Mouse (Mus musculus): Measurements from ENCODE around the gene Dlg2. TPM values are rescaled to one million over a fixed set of nuclear protein-coding genes. Genes with fewer than 3 reads are reported as not detected.

The Dlg2 gene
- polyA plus RNA-seq, 1 experiment, result 0.01 TPM

GRCm38 (mm10) chr7:92005681-92006425, 1529.4 kb downstream of the Dlg2 start:
- H3K36me3 ChIP-seq (ENCODE audit: control insufficient read depth, insufficient read depth), result no peaks in the 10 kb centered on the region

GRCm38 (mm10) chr7:92008702-92009101, 1532.2 kb downstream of the Dlg2 start:
- H3ac ChIP-seq (ENCODE audit: control insufficient read depth, insufficient read length, low read depth), result no peak overlapping the region
- H3K79me3 ChIP-seq (ENCODE audit: low read depth), result no peaks in the 10 kb centered on the region
- no peaks in the 10 kb centered on the region for H3K79me2 ChIP-seq (ENCODE audit: control insufficient read depth, insufficient read depth)
- H3K27me3 ChIP-seq (ENCODE audit: control insufficient read depth, insufficient read depth, insufficient read length), result no peaks in the 10 kb centered on the region
- TF ChIP-seq MYOD1 (IDR thresholded peaks at IDR 0.05; ENCODE audit: control insufficient read depth, insufficient read length, low read depth) (no peak), USF1 (IDR thresholded peaks at IDR 0.05; ENCODE audit: low read depth) (no peak), CEBPB (IDR thresholded peaks at IDR 0.05; ENCODE audit: low read depth) (no peak), MAX (IDR thresholded peaks at IDR 0.05) (no peak), FOSL1 (IDR thresholded peaks at IDR 0.05; ENCODE audit: insufficient read depth, low read length, poor library complexity, severe bottlenecking) (no peak), CTCF (IDR thresholded peaks at IDR 0.05; ENCODE audit: control insufficient read depth, insufficient read depth, insufficient read length) (no peak), MYOG (IDR thresholded peaks at IDR 0.05; ENCODE audit: control insufficient read depth, extremely low read depth, insufficient read length) (no peak)
- no peak overlapping the region for H3K4me3 ChIP-seq (ENCODE audit: insufficient read depth, poor library complexity, severe bottlenecking)
- H3K36me3 ChIP-seq (ENCODE audit: control insufficient read depth, insufficient read depth), result no peaks in the 10 kb centered on the region

More at GRCm38 (mm10) chr7:92005681-92006425, 1529.4 kb downstream of the Dlg2 start:
- H3ac ChIP-seq (ENCODE audit: control insufficient read depth, insufficient read length, low read depth), result no peak overlapping the region
- H3K27me3 ChIP-seq (ENCODE audit: control insufficient read depth, insufficient read depth, insufficient read length), result no peaks in the 10 kb centered on the region
- no peaks in the 10 kb centered on the region for H3K79me3 ChIP-seq (ENCODE audit: low read depth)
- TF ChIP-seq MYOD1 (IDR thresholded peaks at IDR 0.05; ENCODE audit: control insufficient read depth, insufficient read length, low read depth) (no peak), MAX (IDR thresholded peaks at IDR 0.05) (no peak), CTCF (IDR thresholded peaks at IDR 0.05; ENCODE audit: control insufficient read depth, insufficient read depth, insufficient read length) (no peak), CEBPB (IDR thresholded peaks at IDR 0.05; ENCODE audit: low read depth) (no peak), MYOG (IDR thresholded peaks at IDR 0.05; ENCODE audit: control insufficient read depth, extremely low read depth, insufficient read length) (no peak), USF1 (IDR thresholded peaks at IDR 0.05; ENCODE audit: low read depth) (no peak), FOSL1 (IDR thresholded peaks at IDR 0.05; ENCODE audit: insufficient read depth, low read length, poor library complexity, severe bottlenecking) (no peak)
- no peak overlapping the region for H3K4me3 ChIP-seq (ENCODE audit: insufficient read depth, poor library complexity, severe bottlenecking)
- H3K79me2 ChIP-seq (ENCODE audit: control insufficient read depth, insufficient read depth), result no peaks in the 10 kb centered on the region

GRCm38 (mm10) chr7:92024928-92025327, 1548.5 kb downstream of the Dlg2 start:
- no peak overlapping the region for H3K4me3 ChIP-seq (ENCODE audit: insufficient read depth, poor library complexity, severe bottlenecking)
- no peaks in the 10 kb centered on the region for H3K36me3 ChIP-seq (ENCODE audit: control insufficient read depth, insufficient read depth)
- TF ChIP-seq FOSL1 (IDR thresholded peaks at IDR 0.05; ENCODE audit: insufficient read depth, low read length, poor library complexity, severe bottlenecking) (no peak), CEBPB (IDR thresholded peaks at IDR 0.05; ENCODE audit: low read depth) (no peak), CTCF (IDR thresholded peaks at IDR 0.05; ENCODE audit: control insufficient read depth, insufficient read depth, insufficient read length) (no peak), MAX (IDR thresholded peaks at IDR 0.05) (no peak), USF1 (IDR thresholded peaks at IDR 0.05; ENCODE audit: low read depth) (no peak), MYOG (IDR thresholded peaks at IDR 0.05; ENCODE audit: control insufficient read depth, extremely low read depth, insufficient read length) (no peak), MYOD1 (IDR thresholded peaks at IDR 0.05; ENCODE audit: control insufficient read depth, insufficient read length, low read depth) (no peak)
- H3ac ChIP-seq (ENCODE audit: control insufficient read depth, insufficient read length, low read depth), result no peak overlapping the region
- H3K27me3 ChIP-seq (ENCODE audit: control insufficient read depth, insufficient read depth, insufficient read length), result no peaks in the 10 kb centered on the region
- no peaks in the 10 kb centered on the region for H3K79me3 ChIP-seq (ENCODE audit: low read depth)
- no peaks in the 10 kb centered on the region for H3K79me2 ChIP-seq (ENCODE audit: control insufficient read depth, insufficient read depth)

GRCm38 (mm10) chr7:92025465-92026056, 1549.1 kb downstream of the Dlg2 start:
- Histone ChIP-seq H3K36me3 (ENCODE audit: control insufficient read depth, insufficient read depth) (no peaks in the 10 kb centered on the region), H3K4me3 (ENCODE audit: insufficient read depth, poor library complexity, severe bottlenecking) (no peak overlapping the region), H3K79me3 (ENCODE audit: low read depth) (no peaks in the 10 kb centered on the region), H3K27me3 (ENCODE audit: control insufficient read depth, insufficient read depth, insufficient read length) (no peaks in the 10 kb centered on the region), H3K79me2 (ENCODE audit: control insufficient read depth, insufficient read depth) (no peaks in the 10 kb centered on the region), H3ac (ENCODE audit: control insufficient read depth, insufficient read length, low read depth) (no peak overlapping the region)
- TF ChIP-seq FOSL1 (IDR thresholded peaks at IDR 0.05; ENCODE audit: insufficient read depth, low read length, poor library complexity, severe bottlenecking) (no peak), CTCF (IDR thresholded peaks at IDR 0.05; ENCODE audit: control insufficient read depth, insufficient read depth, insufficient read length) (no peak), MYOD1 (IDR thresholded peaks at IDR 0.05; ENCODE audit: control insufficient read depth, insufficient read length, low read depth) (no peak), MAX (IDR thresholded peaks at IDR 0.05) (no peak), USF1 (IDR thresholded peaks at IDR 0.05; ENCODE audit: low read depth) (no peak), CEBPB (IDR thresholded peaks at IDR 0.05; ENCODE audit: low read depth) (no peak), MYOG (IDR thresholded peaks at IDR 0.05; ENCODE audit: control insufficient read depth, extremely low read depth, insufficient read length) (no peak)

GRCm38 (mm10) chr7:92027049-92027448, 1550.6 kb downstream of the Dlg2 start:
- H3K79me2 ChIP-seq (ENCODE audit: control insufficient read depth, insufficient read depth), result no peaks in the 10 kb centered on the region
- no peaks in the 10 kb centered on the region for H3K79me3 ChIP-seq (ENCODE audit: low read depth)
- no peaks in the 10 kb centered on the region for H3K36me3 ChIP-seq (ENCODE audit: control insufficient read depth, insufficient read depth)

More at GRCm38 (mm10) chr7:92027049-92027448, 1550.6 kb downstream of the Dlg2 start:
- Histone ChIP-seq H3K4me3 (ENCODE audit: insufficient read depth, poor library complexity, severe bottlenecking) (no peak overlapping the region), H3ac (ENCODE audit: control insufficient read depth, insufficient read length, low read depth) (no peak overlapping the region), H3K27me3 (ENCODE audit: control insufficient read depth, insufficient read depth, insufficient read length) (no peaks in the 10 kb centered on the region)
- TF ChIP-seq MYOD1 (IDR thresholded peaks at IDR 0.05; ENCODE audit: control insufficient read depth, insufficient read length, low read depth) (no peak), CTCF (IDR thresholded peaks at IDR 0.05; ENCODE audit: control insufficient read depth, insufficient read depth, insufficient read length) (peak; percentile 49)

Measured in C2C12 (cell line).